Mouse (Mus musculus): ENCODE measurements around the gene Cd302. TPM values are rescaled to one million over a fixed set of nuclear protein-coding genes. Genes with fewer than 3 reads are reported as not detected.

Cd302 gene
- total RNA-seq (2015; ENCODE audit: low replicate concordance) (15.5 and 37.7 TPM in 2 replicates), total RNA-seq (2017; ENCODE audit: low replicate concordance) (0.98 and 2.4 TPM in 2 replicates)

- ATAC-seq (replicated peaks; ENCODE audit: low FRiP score, poor library complexity, severe bottlenecking), result no peak
Measured at GRCm38 (mm10) chr2:60284467-60284821, at the start of gene Cd302. TSS of gene Cd302 (minus strand) at chr2:60284488.

DNA sequence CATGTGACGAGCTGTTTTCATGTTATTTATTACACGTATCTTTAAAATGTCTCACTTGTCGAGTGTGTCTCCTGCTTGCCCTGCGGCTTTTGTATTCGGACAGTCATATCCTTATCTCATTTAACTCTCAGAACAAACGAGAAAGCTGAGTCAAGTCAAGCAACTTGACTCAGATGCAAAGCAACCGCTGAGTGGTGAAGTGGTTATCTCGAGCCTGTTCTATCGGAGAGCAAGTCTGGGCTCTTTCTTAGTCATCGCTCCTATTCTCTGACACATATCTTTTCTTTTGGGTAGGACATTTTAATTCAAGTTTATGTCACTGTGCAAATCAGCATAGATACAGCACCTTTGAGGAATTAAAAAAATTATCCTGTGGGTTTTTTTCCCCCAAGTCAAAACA, 44.4 kb upstream of the Cd302 start:
- no peak for ATAC-seq (replicated peaks; ENCODE audit: low FRiP score, poor library complexity, severe bottlenecking)

- no peak for ATAC-seq (replicated peaks; ENCODE audit: low FRiP score, poor library complexity, severe bottlenecking)
Measured at GRCm38 (mm10) chr2:60327581-60327980, 43.3 kb upstream of the Cd302 start.

- no peak for ATAC-seq (replicated peaks; ENCODE audit: low FRiP score, poor library complexity, severe bottlenecking)
Measured at GRCm38 (mm10) chr2:60326948-60327347, 42.7 kb upstream of the Cd302 start.

GRCm38 (mm10) chr2:60323411-60323810, 39.1 kb upstream of the Cd302 start:
- ATAC-seq (replicated peaks; ENCODE audit: low FRiP score, poor library complexity, severe bottlenecking), result no peak

GRCm38 (mm10) chr2:60322031-60322726, 37.9 kb upstream of the Cd302 start:
- ATAC-seq (replicated peaks; ENCODE audit: low FRiP score, poor library complexity, severe bottlenecking), result no peak

DNA sequence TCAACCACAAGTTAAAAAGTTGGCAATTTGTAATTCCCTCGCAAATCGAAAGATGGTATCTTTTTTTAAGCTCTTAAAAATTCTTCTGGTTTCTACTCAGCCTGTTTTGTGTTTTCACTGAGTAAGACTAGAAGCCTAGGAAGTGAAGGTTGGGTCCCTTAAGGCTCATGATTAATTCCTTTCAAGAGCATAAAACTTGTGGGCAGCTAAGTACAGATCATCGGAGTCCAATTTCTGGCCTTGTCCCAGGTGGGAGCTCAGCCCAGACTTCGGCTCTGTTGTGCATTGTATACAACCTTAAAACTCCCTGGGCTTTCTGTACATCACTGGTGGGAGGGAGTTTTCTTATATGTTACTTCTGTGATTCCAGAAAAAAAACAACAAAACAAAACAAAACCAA, 19.5 kb upstream of the Cd302 start:
- no peak for ATAC-seq (replicated peaks; ENCODE audit: low FRiP score, poor library complexity, severe bottlenecking)

- ATAC-seq (replicated peaks; ENCODE audit: low FRiP score, poor library complexity, severe bottlenecking), result no peak
Measured at GRCm38 (mm10) chr2:60299323-60299722, 15.0 kb upstream of the Cd302 start.

GRCm38 (mm10) chr2:60298266-60298665, 14.0 kb upstream of the Cd302 start:
- ATAC-seq (replicated peaks; ENCODE audit: low FRiP score, poor library complexity, severe bottlenecking), result no peak

- no peak for ATAC-seq (replicated peaks; ENCODE audit: low FRiP score, poor library complexity, severe bottlenecking)
Measured at GRCm38 (mm10) chr2:60291381-60291780, 7.1 kb upstream of the Cd302 start.

DNA sequence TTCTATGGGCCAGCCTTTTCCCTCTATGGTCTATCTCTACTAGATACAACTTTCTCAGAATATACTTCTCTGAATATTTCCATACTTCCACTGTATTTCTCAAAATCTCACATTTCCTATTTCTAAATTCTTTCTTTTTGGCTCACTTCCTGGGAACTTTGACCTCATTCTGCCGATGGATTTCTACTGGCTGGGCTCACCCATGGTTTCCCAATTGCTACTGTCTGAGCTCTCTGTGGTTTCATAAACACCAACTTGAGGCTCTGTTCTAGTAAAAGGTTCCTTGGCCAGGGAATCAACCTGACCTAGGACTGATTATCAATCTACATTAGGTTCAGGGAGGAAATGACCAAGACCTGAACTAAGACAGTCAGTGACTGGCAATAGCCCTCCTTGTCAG, 5.2 kb upstream of the Cd302 start:
- ATAC-seq (replicated peaks; ENCODE audit: low FRiP score, poor library complexity, severe bottlenecking), result no peak

DNA sequence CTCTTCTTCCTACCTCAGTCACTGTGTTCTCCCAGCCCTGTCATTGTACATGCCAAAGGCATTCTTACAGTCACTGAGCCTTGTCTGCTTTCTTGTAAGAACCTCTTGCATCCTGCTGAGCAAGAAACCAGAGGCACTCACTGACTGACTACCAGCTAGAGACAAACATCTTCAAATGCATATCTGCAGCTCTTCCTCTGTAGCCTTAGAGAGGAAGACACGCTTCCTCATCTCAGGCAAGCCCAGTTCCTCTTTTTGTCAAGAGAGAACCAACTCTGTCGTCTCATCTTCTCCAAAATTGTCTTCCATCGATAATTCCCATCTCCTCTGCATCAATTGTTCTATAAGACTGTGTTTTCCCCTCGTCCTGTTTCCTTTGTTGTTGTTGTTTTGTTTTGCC, 4.3 kb upstream of the Cd302 start:
- no peak for ATAC-seq (replicated peaks; ENCODE audit: low FRiP score, poor library complexity, severe bottlenecking)

DNA sequence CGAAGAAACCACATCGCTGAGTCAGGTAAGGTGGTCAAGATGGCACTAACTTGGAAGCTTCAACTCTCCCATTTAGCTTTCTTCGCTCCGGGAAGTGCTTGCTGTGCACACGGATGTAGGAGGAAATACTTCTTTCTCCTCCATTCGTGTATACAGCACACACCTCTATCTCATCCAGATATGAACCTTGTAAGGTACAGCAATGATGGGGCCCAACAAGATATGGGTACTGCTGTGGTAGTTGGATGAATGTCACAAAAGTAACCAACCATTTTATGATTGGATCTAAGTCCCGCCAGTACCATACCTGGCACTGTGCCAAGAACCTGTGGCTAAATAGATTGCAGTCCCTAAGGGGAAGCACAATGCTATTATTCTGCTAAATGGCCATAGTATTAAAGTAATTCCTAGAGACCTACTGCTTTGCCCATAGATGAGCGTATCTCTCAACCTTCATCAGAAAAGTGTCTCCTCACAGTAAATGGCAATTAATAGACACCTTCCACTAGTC, 874 bp upstream of the Cd302 start:
- ATAC-seq (replicated peaks; ENCODE audit: low FRiP score, poor library complexity, severe bottlenecking), result no peak

DNA sequence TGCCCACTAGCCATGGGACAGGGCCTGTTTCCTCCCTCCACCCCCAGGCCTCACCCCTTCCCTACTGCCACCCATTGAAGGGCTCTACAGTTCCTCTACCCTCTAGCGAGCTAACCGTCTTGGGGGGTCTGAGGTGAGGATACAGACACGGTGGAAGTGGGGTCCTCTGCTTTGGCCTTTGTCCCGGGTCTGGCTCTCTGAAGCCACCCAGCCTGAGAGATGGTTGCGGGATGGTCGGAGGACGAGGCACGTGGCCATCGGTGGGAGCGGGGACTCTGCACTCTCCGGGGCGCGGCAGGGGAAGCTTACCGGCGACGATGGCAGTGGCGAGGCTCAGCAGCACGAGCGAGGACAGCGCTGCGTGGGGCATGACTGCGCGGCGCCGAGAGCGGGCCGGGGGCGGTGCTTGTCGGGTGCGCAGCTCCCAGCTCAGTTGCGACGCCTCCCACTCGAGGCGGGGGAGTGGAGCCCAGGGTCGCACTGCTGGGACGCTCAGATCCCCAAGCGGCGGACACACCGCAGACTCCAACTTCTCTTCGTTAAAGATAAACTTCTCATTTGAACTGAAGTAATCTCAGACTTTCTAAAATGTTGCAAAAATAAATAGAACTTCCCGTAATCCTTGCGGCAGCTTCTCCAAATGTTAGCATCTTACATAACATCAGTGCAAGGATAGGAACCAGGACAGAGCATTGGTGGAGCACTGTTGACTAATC, 379 bp downstream of the Cd302 start:
- no peak for ATAC-seq (replicated peaks; ENCODE audit: low FRiP score, poor library complexity, severe bottlenecking)

DNA sequence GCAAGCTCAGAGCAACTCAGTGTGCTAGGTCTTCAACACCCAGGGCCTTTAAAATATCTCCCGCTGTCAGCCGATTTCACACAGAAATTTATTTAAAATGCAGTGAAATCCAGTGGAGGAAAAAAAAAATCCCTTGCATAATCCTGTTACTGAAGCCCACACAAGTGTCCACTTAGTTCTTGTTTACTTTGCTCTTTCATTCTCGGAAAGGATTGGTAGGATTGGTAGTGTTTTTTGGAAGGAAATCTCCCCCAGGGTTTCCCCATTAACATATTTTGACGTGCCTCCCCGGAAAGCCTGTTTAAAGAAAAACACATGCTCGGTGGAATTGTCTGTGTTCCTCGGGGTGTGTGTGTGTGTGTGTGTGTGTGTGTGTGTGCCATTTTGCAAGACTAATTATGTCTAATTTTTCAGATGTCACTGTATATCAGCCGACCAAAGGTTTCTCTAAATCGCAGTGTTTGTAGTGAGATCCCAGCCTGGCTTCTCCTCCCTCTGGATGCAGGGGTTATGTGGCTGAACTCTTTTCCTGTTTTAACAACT, 1.0 kb downstream of the Cd302 start:
- ATAC-seq (replicated peaks; ENCODE audit: low FRiP score, poor library complexity, severe bottlenecking), result no peak

DNA sequence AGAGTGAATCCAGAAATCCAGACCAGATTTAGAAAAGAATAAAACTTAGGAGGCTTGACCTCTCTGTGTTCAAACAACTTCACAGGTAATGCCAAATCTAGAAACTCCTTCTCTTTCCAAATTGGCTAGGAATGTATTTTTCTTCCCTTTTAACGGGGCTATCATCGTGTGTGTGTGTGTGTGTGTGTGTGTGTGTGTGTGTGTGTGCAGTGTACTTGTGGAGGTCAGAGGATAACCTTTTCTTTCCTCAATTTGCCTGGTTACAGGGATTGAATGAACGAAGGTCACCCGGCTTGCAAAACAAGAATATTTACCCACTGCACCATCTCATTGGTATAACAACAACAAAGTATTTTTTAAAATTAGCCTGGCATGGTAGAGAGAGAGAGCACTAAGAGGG, 1.7 kb downstream of the Cd302 start:
- ATAC-seq (replicated peaks; ENCODE audit: low FRiP score, poor library complexity, severe bottlenecking), result no peak

DNA sequence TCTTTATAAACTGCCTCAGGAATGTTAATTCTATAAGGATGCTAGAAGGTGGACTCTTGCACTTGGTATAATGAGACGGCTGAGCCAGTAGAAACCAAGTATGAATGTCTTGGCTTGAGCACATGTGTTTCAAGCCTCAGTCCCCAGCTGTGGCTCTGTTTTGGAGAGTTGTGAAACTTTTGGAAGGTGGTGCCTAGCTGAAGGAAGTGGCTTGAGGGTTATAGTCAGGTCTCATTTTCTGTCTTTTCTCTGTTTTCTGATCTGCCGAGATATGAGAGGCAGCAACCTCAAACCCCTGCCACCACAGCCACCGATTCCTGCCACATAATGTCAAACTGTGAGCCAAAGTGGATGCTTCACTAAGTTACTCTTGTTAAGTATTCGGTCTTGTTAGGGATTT, 5.7 kb downstream of the Cd302 start:
- no peak for ATAC-seq (replicated peaks; ENCODE audit: low FRiP score, poor library complexity, severe bottlenecking)

- no peak for ATAC-seq (replicated peaks; ENCODE audit: low FRiP score, poor library complexity, severe bottlenecking)
Measured at GRCm38 (mm10) chr2:60269856-60270479, 14.3 kb downstream of the Cd302 start.

GRCm38 (mm10) chr2:60267567-60267966, 16.7 kb downstream of the Cd302 start:
- no peak for ATAC-seq (replicated peaks; ENCODE audit: low FRiP score, poor library complexity, severe bottlenecking)

DNA sequence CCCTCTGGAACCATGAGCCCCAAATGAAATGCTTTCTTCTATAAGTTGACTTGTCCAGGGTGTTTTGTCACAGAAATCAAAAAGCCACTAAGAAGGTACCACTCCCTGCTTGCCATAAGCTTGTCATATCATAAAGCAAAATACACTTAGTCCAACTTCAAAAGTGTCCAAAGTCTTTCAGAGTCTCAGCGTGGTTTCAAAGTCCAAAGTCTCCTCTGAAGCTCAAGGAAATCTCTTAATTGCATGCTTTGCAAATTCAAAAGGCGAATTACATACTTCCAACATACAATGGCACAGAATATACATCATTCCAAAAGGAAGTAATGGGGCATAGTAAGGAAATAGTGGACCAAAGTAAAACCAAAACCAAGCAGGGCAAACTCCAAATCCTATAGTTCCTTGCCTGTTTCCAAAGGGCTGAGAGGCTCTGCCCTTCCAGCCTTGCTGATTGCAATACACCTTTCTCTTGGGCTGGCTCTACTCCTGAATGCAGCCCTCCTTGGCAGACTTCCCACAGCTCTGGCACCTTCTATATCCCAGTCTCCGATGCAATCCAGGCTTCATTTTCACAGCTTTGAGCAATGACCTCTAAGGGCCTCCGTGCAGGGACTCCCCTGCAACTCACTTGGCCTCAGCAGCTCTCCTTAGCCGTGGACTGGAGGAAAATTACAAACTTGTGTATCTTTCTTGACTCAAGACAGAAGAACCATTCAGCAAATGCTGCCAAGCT, 23.5 kb downstream of the Cd302 start:
- no peak for ATAC-seq (replicated peaks; ENCODE audit: low FRiP score, poor library complexity, severe bottlenecking)
